Mouse (Mus musculus) adrenal gland, postnatal 10 days (tissue): ENCODE results near the gene Ifitm10. TPM values are rescaled to one million over a fixed set of nuclear protein-coding genes. Genes with fewer than 3 reads are reported as not detected.
"Not testable (repeated sequence)": the region's sequence is repeated elsewhere in the genome, so short reads cannot be mapped to it uniquely, and the experiment has no call there.

ENCODE experiments used
- DNase-seq: peaks from one replicate; pipeline ENCODE4 v3.0.0; 2021; ENCODE audit warnings: mixed read lengths
- long read RNA-seq, 2 experiments: library from polyadenylated mRNA; stranded (forward); transcript quantifications; one replicate each; pipeline ENCODE4 v2.0.0; 2021
- total RNA-seq, 2 experiments: library from RNA; stranded (reverse); gene quantifications; 2 replicates each; pipeline ENCODE4 v1.2.3; 2021

Ifitm10 gene
- total RNA-seq = 1 to 10 TPM; 3.5 to 3.6 TPM
- long read RNA-seq, experiment 1, partial matches to known transcripts = 0 of 6 reads
- long read RNA-seq, experiment 1, other reads (novel, unspliced or antisense) = 2 of 6 reads
- long read RNA-seq, experiment 2, partial matches to known transcripts = 0 of 2 reads
- long read RNA-seq, experiment 2, other reads (novel, unspliced or antisense) = 0 of 2 reads

DNA sequence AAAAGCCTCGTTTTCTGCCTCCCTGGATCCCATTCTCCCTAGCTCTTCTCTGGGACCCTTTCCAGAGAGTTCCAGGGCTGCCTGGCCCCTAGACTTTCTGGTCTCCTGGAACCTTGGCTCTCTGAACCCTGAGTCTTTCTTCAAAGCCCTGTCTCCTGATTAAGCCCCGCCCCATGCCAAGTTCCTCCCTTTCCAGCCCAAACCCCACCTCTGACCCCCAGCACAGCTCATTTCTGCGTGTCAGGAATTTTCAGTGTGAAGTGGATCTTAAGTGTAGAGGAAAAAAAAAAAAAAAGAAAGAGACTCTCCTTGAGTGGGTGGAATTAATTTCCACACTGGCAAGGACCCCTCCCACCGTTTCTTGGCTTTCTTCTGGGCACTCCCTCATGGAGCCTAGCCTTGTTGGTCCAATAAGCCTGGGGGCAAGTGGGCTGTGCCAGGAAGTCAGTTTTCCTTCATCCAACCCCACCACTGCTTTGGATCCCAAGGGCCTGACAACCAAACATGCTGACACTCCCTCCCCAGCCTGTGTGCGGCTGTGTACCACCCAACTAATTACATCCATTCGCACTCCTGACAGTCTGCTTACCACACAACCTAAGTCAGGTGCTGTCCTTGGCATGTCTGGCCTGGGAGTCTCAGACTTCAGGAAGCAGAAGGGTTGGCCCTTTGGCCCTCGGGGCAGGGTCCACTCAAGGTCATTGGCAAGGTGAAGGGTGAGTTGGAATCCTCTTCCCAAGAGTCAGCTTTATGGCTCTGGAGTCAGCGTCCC is at the start of gene Ifitm10:
Ifitm10 (minus strand) TSS at position 113 of the 772 bp plus-strand sequence.
- DNase-seq = no peak

- DNase-seq = no peak
Measured at GRCm38 (mm10) chr7:142421826-142422225, 48.3 kb upstream of the Ifitm10 start.

DNA sequence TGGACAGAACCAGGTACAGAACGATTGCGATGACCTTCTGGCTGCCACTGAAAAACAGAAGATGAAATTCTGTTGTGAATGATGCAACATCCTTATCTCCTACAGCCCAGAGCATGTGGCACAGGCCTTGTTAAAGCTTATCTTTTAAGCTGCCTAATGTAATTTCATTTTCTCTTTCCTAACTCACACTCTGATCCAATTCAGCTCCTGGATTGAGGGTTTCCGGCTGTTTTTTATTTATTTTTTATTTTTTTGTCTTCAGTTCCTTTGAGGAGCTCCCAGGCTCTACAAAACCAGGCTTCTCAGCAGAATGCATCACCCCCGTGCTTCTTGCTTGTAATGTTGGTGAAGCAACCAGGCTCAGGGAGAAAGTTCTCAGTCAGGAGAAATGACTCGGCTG is 46.3 kb upstream of the Ifitm10 start:
- no peak for DNase-seq

GRCm38 (mm10) chr7:142418679-142419078 is 45.1 kb upstream of the Ifitm10 start:
- no peak for DNase-seq

DNA sequence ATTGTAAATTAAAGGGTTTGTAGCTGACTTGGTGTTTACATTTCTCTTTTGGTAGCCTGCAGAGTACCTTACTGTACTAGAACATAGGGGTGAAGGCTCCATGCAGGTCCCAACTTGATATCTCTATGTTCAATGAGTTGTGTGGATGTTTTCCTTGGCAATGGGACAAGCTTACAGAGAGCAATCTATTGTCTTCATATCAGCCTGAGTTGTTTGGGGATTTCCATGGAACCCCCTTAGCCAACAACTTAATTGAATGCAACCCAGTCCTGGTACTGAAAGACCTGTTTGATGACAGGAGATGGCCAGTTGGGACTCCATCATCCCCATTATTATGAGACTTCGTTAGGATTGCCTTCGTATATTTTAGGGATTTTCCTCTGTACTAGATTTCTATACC is 44.5 kb upstream of the Ifitm10 start:
- DNase-seq = no peak

DNA sequence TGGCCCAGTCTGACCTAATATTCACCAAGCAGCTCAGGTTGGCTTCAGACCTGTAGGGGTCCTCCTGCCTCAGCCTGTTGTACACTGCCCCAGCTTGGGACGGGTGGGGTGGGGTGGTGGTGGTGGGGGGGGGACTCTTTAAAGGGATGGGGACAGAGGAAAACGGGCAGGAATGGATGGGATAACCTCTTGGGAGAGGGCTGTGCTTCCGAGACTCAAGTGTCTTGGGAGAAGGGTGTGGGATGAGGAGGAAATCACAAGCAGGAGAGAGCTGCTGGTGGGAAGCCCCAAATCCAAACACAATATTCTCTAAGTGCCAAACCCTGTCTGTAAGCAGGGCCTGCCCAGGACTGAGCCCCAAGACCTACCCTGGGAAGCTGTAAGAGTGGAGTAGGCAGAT is 42.7 kb upstream of the Ifitm10 start:
- DNase-seq = no peak

DNA sequence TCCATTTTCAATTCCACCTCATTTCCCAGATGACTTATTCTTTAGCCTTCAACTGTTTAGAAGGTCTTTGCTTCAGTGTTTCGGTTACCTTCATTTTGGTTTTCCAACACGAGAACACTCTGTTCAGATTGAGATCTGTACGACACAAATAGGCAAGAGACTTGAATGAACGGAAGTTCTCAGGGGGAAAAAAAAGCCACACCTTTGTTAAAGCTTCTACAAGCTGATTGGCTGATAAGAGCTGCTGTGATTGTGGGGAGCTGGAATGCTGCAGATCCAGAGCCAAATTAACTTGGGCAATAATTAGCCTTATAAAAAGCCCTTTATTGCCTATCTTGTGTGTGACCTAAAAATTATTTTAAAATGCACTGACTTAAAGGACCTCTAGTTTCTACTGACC is 41.8 kb upstream of the Ifitm10 start:
- no peak for DNase-seq

DNA sequence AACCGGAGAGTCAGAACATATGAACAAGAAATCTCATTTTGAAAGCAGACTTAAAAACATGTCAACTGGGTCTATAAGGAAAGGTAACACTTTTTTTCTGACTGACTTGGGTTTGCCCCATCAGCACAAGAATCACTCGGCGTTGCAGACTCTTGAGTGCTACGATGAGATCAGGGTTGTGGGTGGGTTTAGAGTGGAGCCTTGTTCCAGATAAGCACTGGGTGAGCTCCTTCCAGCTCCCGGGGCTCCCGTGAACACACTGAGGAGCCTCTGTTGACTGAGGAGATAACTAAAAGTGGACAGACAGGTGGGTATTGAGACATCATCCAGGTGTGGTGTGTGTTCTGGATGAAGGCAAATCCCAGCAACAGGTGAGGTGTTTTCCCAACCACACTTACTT is 39.7 kb upstream of the Ifitm10 start:
- DNase-seq = no peak

DNA sequence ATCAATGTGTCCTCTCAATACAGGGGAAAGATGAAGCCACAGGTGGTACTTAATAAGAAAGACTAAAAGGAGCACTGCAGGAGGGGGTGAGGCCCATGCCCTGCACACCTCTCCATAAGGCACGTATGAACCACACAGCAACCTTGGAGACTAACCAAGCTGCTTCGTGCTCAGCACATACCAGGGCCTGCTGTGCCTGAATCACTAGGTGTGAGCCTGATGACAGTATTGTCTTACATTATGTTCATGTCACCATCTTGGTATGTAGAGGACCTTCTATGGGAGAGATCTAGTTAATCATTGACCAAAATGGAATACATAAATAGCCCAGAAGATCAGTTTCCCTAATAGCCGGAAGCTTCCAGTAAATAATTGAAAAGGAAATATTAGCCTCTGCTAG is 36.0 kb upstream of the Ifitm10 start:
- DNase-seq = no peak

DNA sequence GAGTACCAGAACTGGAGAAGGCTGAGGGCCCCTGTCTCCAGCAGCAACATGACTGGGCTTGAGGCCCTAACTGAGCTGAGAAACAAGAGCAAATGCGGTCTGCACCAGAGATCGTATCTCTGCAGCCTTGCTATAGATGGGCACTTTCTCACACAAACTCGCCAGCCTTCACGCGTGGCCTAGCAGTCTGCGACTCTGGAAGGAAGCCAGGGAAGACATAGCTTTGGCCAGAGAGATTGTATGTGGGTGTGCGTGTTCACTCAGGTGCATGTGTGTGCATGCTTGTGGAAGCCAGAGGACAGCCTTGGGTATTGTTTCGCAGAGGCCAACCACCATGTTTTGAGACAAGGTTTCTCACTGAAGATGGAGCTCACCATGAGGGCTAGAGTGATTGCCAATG is 35.1 kb upstream of the Ifitm10 start:
- no peak for DNase-seq

DNA sequence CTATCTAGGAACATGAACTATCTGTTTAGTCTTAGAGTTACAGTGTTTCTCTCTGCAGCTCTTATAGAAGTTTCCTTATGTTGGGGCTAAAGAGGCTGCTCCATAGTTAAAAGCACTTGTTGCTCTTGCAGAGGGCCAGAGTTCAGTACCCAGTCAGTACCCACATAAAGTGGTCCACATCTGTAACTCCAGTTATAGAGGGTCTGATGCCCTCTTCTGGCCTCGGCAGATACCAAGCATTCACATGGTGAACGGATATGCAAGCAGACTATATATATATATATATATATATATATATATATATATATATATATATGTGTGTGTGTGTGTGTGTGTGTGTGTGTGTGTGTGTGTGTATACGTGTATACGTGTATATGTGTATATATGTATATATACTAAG is 34.4 kb upstream of the Ifitm10 start:
- no peak for DNase-seq

DNA sequence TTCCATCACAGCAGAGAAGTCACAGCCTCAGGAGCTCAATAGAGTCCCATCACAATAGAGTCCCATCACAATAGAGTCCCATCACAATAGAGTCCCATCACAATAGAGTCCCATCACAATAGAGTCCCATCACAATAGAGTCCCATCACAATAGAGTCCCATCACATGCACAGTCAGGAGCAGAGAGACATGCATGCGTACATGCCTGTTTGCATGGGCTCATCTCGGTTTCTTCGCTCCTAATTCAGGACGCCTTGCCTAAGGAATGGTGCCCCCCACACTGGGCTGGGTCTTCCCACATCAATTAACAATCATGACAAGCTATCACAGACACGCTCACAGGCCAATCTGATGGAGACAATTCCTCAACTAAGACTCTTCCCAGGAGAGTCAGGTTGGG is 31.6 kb upstream of the Ifitm10 start:
- not testable (repeated sequence) for DNase-seq

DNA sequence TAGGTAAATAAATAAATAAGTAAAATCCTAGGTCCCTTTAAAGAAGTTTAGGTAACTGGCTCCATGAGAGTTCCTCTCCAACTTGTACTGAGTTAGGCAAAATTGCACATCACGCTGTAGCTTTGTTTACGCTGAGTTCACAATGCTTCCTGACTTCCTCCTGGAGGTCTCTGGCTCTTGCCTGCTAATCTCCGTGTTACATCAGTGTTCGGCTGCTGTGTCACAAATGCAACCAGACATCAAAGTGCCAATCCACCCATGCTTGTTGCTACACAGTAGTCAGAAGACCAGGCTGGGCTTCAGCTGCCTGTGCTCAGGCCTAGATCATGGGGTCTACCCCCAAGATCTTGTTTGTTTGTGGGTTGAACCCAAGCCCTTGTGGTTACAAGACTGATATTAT is 30.0 kb upstream of the Ifitm10 start:
- DNase-seq = no peak

GRCm38 (mm10) chr7:142400750-142401142 is 27.2 kb upstream of the Ifitm10 start:
- DNase-seq = no peak

DNA sequence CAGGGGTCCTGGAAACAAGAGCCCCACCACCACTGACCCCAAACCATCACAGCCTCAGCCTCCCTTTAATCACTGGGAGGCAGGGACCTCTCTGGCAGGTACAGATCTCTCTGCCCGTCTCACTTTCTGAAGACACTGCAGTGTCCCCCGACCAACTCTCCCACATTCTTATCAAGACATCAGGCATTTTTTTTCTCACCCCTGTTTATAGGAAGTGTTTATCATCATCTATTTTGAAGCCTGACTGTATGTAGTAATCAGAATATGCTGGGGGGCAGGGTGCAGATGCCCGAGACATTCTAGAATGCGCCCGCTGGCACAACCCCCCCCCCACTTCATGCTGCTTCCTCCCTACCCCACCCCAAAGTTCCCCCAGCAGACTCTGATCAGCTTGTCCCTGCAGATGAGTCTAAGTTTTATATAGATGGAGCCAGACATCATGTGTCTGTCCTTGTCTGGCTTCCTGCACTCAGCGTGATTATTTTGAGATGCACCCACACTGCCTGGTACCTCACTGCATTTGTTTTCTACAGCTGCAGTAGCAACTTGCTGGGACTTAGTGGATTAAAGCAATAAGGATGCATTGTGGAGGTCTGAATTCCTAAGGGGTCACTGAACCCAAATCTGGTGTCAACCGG is 26.7 kb upstream of the Ifitm10 start:
- no peak for DNase-seq

DNA sequence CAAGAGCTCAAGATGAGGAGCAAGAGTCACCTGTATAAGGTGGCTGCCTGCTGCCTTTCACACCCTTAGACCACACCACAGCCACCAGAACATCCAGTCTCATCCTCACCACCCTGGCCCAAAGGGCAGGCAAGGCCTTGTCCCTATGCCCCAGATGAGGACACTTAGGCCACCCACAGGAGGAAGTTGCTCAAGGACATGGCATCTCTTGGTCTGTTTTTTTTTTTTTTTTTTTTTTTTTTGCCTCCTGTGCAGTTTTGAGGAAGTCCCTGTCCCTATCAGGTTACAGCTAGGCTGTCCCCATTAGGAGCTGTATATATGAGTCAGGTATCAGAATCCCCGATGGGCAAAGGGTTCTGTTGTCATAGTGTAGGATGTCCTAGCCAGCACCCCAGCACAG is 25.7 kb upstream of the Ifitm10 start:
- DNase-seq = no peak

GRCm38 (mm10) chr7:142398052-142398451 is 24.5 kb upstream of the Ifitm10 start:
- no peak for DNase-seq

DNA sequence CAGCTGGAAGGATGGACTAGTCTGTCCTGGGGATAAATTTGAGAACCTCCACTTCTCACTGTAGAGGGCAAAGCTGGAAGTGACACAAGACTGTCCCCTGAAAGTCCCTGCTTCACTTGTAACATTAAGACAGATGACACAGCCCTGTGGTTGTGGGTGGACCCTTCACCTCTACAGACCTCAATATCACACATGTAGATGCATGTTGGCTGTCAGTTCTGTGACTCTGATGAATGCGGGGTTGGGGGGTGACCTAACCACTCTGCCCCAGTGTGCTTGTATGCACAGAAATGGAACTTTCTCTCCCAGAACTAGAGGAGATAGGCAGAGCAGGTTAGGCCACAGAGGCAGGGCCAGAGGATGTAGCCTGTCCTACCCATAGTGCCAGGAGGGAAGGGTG is 23.1 kb upstream of the Ifitm10 start:
- DNase-seq = no peak

DNA sequence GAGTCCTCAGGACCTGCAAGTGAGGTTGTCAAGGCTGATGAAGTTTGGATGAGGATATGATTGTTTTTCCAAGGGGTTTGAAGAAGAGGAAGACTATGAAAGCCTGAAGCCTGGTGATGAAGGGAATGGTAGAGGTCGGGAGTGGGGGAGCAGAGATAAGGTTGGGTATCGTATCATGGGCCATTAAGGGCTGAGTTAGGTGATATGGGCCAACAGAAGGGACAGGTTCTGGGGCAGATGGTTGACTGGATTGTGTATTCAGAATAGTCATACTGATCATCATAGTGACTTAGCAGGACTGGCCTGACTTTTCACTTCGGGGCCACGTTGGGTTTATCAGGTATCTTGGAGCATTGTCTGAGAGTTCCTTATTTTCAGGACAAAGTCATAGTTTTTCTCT is 21.9 kb upstream of the Ifitm10 start:
- DNase-seq = no peak

- no peak for DNase-seq
Measured at GRCm38 (mm10) chr7:142394261-142395190, 21.0 kb upstream of the Ifitm10 start.

DNA sequence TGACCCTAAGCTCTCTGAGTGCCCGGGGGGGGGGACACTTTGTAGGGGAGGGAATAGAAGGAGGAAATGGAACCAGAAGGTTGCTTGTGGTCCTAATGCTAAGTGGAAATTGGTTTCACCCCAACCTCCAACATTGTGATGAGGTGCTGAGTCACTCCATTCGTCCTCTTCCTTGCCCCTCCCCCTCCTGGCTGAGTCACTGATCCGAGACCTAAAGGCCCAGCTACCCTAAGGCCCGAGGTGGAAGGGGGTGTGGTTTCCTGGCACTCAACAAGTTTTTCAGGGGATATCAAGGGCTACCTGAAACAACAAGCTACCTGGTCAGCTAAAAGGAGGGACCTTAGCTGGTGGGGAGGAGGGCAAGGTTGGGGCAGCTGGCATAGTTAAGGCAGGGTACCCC is 19.6 kb upstream of the Ifitm10 start:
- peak; percentile 81 for DNase-seq

DNA sequence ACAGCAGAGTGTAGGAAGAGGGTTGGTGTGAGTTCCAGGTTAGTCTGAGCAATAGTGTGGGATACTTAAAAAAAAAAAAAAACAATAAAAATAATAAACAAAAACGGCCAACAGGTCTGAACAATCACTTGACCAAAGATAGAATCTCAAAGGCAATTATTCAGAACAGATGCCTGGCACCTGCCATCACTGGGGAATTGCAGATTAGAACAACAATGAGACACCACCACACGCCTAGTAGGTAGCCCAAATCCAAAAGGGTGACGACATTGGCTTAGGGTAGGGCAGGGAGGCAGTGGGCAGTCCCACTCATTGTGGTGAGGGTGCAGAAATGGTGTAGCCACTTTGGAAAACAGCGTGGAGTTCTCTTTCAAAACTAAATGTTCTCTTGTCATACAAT is 18.1 kb upstream of the Ifitm10 start:
- DNase-seq = no peak

GRCm38 (mm10) chr7:142391108-142391507 is 17.6 kb upstream of the Ifitm10 start:
- no peak for DNase-seq
